Mouse (Mus musculus): ENCODE results near the gene Plcl2. TPM values are rescaled to one million over a fixed set of nuclear protein-coding genes. Genes with fewer than 3 reads are reported as not detected.

Gene Plcl2
- polyA plus RNA-seq, 1 experiment: not detected

DNA sequence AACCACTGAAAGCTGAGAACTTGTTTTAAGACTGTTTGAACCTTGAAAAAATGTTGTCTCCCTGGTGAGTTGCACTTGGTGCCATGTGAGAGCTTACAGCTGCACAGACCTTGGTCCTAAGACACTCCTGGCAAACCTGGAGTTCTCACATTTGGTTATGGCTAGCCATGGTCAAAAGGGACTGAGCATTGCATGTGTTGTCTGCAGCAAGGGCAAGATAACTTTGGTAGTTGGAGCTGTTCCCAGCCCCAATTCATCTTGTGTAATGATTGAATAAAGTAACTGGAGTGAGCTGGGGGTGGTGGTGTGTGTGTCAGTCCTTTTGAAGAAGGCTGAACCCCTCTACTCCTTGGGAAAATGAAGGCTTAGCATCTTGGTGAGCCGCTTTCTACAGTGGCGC lies 215.2 kb downstream of the Plcl2 start:
- no peak for TF ChIP-seq GATA1 (IDR thresholded peaks at IDR 0.05; ENCODE audit: low read length)

DNA sequence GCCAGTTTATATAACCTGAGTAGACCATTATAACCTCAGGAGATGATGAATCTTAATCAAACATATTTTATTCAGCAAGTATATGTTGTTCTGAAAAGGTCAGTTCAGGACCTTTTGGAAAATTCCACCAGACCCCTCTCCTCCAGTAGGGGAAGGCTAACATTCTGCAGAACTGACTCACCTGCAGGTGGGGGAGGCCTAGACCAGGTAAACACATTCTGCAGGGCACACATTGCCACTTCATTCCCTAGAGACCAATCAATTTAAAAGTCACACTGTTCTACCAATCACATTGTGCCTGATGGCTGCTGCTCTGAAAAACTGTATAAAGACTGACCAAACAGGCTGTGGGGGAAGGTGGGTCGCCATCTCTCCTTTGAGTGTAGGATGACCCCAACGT lies 217.1 kb downstream of the Plcl2 start:
- no peak for TF ChIP-seq GATA1 (IDR thresholded peaks at IDR 0.05; ENCODE audit: low read length)

- no peak for TF ChIP-seq GATA1 (IDR thresholded peaks at IDR 0.05; ENCODE audit: low read length)
Measured at GRCm38 (mm10) chr17:50729031-50729430, 219.8 kb downstream of the Plcl2 start.

GRCm38 (mm10) chr17:50729577-50729976 lies 220.4 kb downstream of the Plcl2 start:
- TF ChIP-seq GATA1 (IDR thresholded peaks at IDR 0.05; ENCODE audit: low read length): no peak

GRCm38 (mm10) chr17:50730896-50731295 lies 221.7 kb downstream of the Plcl2 start:
- no peak for TF ChIP-seq GATA1 (IDR thresholded peaks at IDR 0.05; ENCODE audit: low read length)

DNA sequence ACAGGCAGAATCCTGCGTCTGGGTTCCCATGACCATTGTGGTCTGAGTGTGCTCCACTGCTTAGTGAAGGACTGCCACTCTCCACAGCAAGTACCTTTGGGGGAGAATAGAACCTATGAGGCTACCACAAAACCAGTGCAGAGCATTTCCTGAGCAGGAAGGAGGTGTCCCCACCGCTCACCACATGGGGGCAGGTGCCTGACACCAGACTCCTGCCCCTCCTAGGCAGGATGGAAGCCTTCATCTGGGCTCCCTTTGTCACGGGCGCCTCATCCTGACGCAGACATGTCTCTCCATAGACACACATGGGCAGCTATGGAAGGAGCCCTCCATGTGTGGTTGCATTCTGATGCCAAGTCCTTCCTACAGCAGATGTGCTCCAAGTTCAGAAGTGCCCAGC lies 222.7 kb downstream of the Plcl2 start:
- no peak for TF ChIP-seq GATA1 (IDR thresholded peaks at IDR 0.05; ENCODE audit: low read length)

DNA sequence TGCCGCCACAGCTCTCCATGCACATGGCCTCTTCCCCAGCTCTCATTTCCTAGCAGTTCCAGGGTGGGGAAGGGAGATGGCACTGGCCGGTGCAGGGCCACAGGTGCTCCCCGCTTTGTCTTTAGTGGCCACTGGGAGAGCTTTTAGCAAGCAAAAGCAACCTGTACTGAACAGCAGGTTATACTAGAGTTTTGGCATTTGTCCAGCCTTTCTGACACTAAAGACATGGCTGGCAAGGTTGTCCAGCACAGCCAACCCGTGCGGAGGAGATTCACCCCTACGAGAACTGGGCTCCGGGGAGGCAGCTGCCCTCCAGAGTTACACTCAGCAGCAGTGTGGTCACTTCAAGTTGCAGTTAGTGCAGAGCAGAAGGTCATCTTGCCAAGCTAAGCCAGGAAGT lies 224.2 kb downstream of the Plcl2 start:
- no peak for TF ChIP-seq GATA1 (IDR thresholded peaks at IDR 0.05; ENCODE audit: low read length)

DNA sequence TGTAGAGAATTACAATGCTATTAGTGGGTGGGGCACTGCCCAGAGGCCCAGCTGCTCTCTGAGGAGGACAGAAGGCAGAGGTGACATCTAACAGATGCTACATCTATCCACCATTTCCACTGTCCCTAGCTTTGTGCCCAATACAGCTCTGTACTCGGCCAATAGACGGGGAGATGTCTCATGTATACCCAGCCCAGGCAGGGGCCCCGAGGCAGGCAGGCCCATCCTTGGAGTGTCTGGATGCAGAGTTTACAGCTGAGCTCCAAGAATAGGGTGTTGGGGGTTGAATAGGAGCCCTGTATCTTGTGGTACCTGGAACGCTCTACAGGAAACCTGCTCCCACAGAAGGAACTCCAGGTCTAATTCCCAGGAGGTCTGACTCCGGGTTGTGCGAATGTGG lies 225.6 kb downstream of the Plcl2 start:
- no peak for TF ChIP-seq GATA1 (IDR thresholded peaks at IDR 0.05; ENCODE audit: low read length)

DNA sequence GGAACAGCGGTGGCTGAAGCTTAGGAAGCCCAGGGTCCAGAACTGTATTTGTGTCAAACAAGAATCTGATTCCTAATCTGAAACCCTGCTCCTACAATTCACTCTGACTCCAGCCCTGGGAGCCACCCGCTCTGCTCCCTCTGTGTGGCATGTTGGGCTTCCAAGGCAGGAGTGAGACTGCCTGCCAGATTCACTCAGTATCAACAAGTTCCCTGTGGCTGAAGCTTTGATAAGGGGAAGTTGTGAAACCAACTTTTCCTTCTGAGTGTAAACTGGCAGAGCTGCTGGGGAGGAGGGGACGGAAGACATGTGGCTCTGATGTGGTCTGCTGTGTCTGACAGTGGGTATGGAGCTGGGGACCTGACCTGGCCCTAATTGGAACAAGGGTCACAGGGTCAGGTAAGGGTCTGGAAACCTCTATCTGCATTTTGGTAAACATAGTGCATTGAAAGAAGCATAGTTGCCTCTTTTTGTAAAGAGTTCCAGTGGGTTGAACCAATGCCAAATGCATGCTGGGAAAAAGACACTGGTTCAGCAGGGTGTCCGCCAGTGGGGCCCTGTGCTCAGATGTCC lies 226.3 kb downstream of the Plcl2 start:
- TF ChIP-seq GATA1 (IDR thresholded peaks at IDR 0.05; ENCODE audit: low read length): no peak

DNA sequence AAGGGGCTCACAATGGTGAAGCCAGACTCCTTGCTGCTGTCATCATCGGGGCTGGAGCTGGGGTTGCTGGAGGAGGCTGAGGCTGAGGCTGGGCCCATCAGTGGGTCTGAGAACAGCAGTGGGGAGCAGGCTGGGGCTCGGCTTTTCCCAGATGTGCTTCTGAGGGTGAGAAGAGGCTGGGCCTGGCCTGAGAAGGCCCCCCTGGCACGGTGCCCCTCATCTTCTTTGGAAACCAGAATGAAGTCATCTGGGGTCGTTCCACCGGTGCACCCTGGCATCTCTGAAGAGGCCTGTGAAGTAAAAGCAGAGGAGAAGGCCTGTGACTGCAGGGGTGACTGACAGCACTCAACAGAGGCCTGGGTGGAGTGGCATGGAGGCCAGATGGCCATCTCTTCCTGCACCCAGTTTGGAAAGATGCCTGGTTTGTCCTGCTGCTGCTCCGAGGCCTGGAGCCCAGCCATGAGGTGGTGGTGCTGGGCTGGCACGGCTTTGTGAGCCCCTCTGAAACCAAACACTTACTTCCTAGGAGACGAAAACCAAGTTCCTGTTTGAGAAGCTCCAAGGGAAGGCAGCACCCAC lies 226.8 kb downstream of the Plcl2 start:
- TF ChIP-seq GATA1 (IDR thresholded peaks at IDR 0.05; ENCODE audit: low read length): no peak

GRCm38 (mm10) chr17:50737068-50737467 lies 227.9 kb downstream of the Plcl2 start:
- TF ChIP-seq GATA1 (IDR thresholded peaks at IDR 0.05; ENCODE audit: low read length): no peak

Other genes with a start within 250 kb of the Plcl2 start
- gene Dazl, start 215.8 kb upstream of the Plcl2 start, polyA plus RNA-seq (2012): not detected in 2 replicates